Mouse (Mus musculus): ENCODE data around the gene Olfr1183. TPM values are rescaled to one million over a fixed set of nuclear protein-coding genes. Genes with fewer than 3 reads are reported as not detected.

The Olfr1183 gene
- not detected in 2 replicates for polyA plus RNA-seq (2012; rRNA removed)

DNA sequence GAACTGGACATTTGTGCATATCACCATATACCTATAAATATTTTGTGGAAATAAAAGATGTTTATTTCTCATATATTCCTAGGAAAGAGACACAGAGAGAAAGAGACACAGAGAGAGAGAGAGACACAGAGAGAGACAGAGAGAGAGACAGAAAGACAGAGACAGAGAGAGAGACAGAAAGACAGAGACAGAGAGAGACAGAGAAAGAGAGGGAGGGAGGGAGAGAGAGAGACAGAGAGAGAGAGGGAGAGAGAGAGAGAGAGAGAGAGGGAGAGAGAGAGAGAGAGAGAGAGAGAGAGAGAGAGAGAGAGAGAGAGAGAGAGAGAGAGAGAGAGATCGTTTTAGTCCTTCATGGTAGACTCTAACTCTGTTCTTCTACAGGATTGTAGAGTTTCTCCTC, at the start of gene Olfr1183:
TSS of gene Olfr1183 (plus strand) at position 301 of the 400 bp plus-strand sequence.

DNA sequence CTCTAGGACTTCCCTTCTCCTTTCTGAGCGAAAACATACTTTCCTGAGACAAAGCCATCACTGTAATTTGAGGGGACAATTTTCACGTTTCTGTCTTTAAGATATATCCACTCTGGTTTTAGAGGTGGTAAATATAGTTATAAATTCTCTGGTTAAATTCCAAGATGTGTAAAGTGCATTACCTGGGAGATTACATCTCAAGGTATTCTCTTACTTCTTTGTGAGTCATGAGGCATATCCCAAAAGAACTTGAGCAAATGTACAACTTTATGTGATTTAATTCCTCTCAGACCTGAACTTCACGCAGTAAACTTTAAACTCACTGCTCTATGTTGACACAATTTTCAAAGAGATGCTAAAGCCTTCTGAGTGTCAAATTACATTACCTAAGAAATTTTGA, 48.3 kb upstream of the Olfr1183 start, which contains the start of gene Olfr1179:
TSS of gene Olfr1179 (minus strand) at position 101 of the 400 bp plus-strand sequence.

DNA sequence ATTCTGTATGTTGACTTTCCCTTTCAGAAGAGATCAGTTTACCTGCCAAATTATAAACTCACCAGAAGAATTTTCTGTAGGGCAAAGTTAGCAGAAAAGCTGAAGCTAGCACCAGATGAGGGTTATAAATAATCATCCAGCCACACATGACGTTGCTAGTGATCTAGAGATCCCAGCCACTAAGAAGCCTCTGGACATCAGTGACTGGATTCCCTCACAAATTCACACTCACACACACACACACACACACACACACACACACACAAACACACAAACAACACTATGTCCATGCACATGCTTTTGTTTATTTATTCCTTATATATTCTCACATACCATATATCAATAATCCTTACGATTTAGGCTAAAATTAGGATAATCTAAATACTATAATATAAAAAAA, 35.6 kb upstream of the Olfr1183 start, which contains the start of gene Olfr1180:
TSS of gene Olfr1180 (minus strand) at position 101 of the 400 bp plus-strand sequence.

DNA sequence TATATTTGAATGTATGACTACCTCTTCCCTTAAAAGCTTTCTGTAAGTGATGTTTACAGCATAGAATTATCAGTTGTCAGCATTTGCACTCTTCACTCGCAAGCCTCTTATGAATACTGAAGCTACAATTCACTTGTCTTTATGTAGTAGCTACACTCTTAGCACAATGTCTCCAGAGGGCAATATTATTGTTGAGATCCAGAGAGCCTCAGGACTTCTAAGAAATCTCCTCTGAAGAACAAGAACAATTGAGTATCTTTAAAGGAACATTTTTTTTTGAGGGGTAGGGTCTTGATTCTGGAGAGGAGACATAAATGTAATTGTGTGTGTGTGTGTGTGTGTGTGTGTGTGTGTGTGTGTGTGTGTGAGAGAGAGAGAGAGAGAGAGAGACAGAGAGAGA, 28.6 kb upstream of the Olfr1183 start, which contains the start of gene Olfr1181:
TSS of gene Olfr1181 (minus strand) at position 101 of the 400 bp plus-strand sequence.

DNA sequence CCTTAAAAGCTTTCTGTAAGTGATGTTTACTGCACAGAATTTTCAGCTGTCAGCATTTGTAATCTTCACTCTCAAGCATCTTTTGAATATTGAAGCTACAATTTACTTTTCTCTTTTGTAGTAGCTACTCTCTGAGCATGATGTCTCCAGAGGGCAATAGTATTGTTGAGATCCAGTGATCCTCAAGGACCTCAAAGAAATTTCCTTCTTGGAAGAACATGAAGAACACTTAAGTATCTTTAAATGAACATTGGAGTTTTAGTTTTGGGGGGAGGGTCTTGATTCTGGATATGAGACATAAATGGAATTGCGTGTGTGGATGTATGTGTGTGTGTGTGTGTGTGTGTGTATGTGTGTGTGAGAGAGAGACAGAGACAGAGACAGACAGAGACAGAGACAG, 5.6 kb upstream of the Olfr1183 start, which contains the start of gene Gm13757:
TSS of gene Gm13757 (minus strand) at position 101 of the 400 bp plus-strand sequence.

DNA sequence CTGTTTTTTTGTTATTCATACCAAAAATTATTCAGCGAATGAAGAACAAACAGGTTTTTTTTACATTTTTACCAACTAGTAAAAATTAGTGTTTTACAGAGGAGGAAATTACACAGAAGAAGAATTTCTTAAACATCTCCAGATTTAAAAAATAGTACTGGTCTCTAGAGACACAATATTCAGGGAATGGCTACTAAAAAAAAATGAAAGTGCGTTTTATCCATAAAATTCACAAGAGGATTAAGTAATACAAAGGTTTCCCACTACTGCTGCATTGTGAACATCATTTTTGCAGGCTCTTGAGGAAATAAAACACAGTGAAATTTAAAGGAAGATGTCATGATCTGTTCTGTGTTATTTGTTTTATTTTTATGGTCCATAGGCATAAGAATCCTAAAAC, 28.6 kb downstream of the Olfr1183 start, which contains the start of gene Olfr1184:
TSS of gene Olfr1184 (plus strand) at position 301 of the 400 bp plus-strand sequence.

DNA sequence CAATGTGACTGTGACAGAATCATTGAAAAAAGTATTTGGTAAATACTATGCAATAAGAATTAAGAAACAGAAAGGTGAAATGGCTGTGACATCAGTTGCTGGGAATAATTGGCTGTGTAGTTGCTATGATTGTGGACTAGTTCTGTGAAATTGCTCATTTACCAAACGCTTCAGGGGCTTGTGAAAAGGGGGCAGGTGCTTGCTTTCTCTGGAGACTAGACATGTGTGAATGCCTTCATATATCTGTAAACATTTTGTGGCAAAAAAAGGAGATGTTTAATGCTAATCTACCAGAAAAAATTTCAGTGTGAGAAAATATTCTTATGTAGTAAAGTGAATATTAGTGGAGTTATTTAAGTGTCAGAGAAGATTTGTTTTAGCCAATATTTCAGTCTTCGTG, 38.4 kb downstream of the Olfr1183 start, which contains the start of gene Olfr1185-ps1:
TSS of gene Olfr1185-ps1 (plus strand) at position 301 of the 400 bp plus-strand sequence.

DNA sequence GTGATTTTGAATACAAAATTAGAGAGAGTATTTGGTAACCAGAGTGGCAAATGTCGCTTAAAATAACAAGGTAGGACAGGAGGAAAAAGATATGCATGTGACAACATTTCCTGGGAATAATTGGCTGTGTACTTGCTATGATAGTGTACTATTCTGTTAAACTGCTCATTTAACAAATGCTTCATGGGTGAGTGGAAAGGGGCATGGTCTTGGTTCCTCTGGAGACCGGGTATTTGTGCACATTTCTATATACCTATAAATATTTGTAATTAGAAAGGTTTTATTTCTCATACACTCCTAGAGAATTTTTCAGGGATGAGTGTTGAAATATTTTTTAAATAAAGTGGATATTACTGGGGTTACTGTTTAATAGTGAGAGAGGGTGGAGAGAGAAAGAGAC, 63.6 kb downstream of the Olfr1183 start, which contains the start of gene Olfr1186:
TSS of gene Olfr1186 (plus strand) at position 301 of the 400 bp plus-strand sequence.

Other genes starting within 250 kb of the Olfr1183 start
- not detected in 2 replicates for gene Olfr1170, start 226.5 kb upstream of the Olfr1183 start, polyA plus RNA-seq (2012; rRNA removed)
- gene Olfr1173, start 175.0 kb upstream of the Olfr1183 start, polyA plus RNA-seq (2012; rRNA removed) = not detected in 2 replicates
- not detected in 2 replicates for gene Olfr1174-ps, start 139.7 kb upstream of the Olfr1183 start, polyA plus RNA-seq (2012; rRNA removed)
- gene Olfr1175-ps, start 127.7 kb upstream of the Olfr1183 start, polyA plus RNA-seq (2012; rRNA removed) = not detected in 2 replicates
- not detected in 2 replicates for gene Olfr1176, start 118.1 kb upstream of the Olfr1183 start, polyA plus RNA-seq (2012; rRNA removed)
- gene Olfr1177-ps, start 108.4 kb upstream of the Olfr1183 start, polyA plus RNA-seq (2012; rRNA removed) = not detected in 2 replicates
- not detected in 2 replicates for gene Olfr1178, start 67.8 kb upstream of the Olfr1183 start, polyA plus RNA-seq (2012; rRNA removed)
- not detected in 2 replicates for gene Olfr1179, start 48.4 kb upstream of the Olfr1183 start, polyA plus RNA-seq (2012; rRNA removed)
- not detected in 2 replicates for gene Olfr1180, start 35.7 kb upstream of the Olfr1183 start, polyA plus RNA-seq (2012; rRNA removed)
- not detected in 2 replicates for gene Olfr1181, start 28.7 kb upstream of the Olfr1183 start, polyA plus RNA-seq (2012; rRNA removed)
- gene Gm13757, start 5.7 kb upstream of the Olfr1183 start, polyA plus RNA-seq (2012; rRNA removed) = not detected in 2 replicates
- gene Olfr1184, start 28.7 kb downstream of the Olfr1183 start, polyA plus RNA-seq (2012; rRNA removed) = not detected in 2 replicates
- gene Olfr1185-ps1, start 38.5 kb downstream of the Olfr1183 start, polyA plus RNA-seq (2012; rRNA removed) = not detected in 2 replicates
- not detected in 2 replicates for gene Olfr1186, start 63.7 kb downstream of the Olfr1183 start, polyA plus RNA-seq (2012; rRNA removed)
- not detected in 2 replicates for gene Olfr1188, start 102.1 kb downstream of the Olfr1183 start, polyA plus RNA-seq (2012; rRNA removed)
- not detected in 2 replicates for gene Olfr1189, start 131.6 kb downstream of the Olfr1183 start, polyA plus RNA-seq (2012; rRNA removed)
- gene Olfr1191-ps1, start 185.7 kb downstream of the Olfr1183 start, polyA plus RNA-seq (2012; rRNA removed) = not detected in 2 replicates
- not detected in 2 replicates for gene Olfr1192-ps1, start 193.6 kb downstream of the Olfr1183 start, polyA plus RNA-seq (2012; rRNA removed)
- not detected in 2 replicates for gene Olfr1193, start 220.8 kb downstream of the Olfr1183 start, polyA plus RNA-seq (2012; rRNA removed)
- gene Olfr1195, start 234.3 kb downstream of the Olfr1183 start, polyA plus RNA-seq (2012; rRNA removed) = not detected in 2 replicates
- not detected in 2 replicates for gene Olfr1196, start 249.7 kb downstream of the Olfr1183 start, polyA plus RNA-seq (2012; rRNA removed)